Mouse (Mus musculus) MEL (cell line): ENCODE results near the gene Cblb. TPM values are rescaled to one million over a fixed set of nuclear protein-coding genes. Genes with fewer than 3 reads are reported as not detected.

Experiments
- DNase-seq: peaks from one replicate; pipeline ENCODE4 v3.0.0; 2011; ENCODE audit warnings: low read depth, low spot score
- H3K27ac ChIP-seq: 2 replicates; pipeline ENCODE4 v1.5.1; 2012; ENCODE audit warnings: low read depth, mild to moderate bottlenecking, control low read depth, low read length, moderate library complexity; ENCODE audit not compliant: control insufficient read depth
- H3K27me3 ChIP-seq, 2 experiments: fragments of 150-350 bp in 1 of 2; sonication (generic) in 1 of 2; 2 replicates each; pipeline ENCODE4 v1.6.1; 2012; ENCODE audit warnings: low read length in 2 of 2, mild to moderate bottlenecking in 2 of 2, improper control_type of control experiment in 1 of 2, moderate library complexity in 1 of 2; ENCODE audit not compliant: insufficient read depth in 2 of 2, control insufficient read depth in 1 of 2
- H3K36me3 ChIP-seq, 2 experiments: 2 replicates each; pipeline ENCODE4 v1.6.1; 2012 to 2014; ENCODE audit warnings: low read length in 2 of 2, improper control_type of control experiment in 1 of 2, inconsistent platforms in 1 of 2, mild to moderate bottlenecking in 1 of 2; ENCODE audit not compliant: insufficient read depth in 2 of 2, control insufficient read depth in 1 of 2
- H3K4me1 ChIP-seq, 2 experiments: fragments of 150-350 bp in 1 of 2; sonication (generic) in 1 of 2; 2 replicates each; pipeline ENCODE4 v1.6.1; 2012; ENCODE audit warnings: low read length in 2 of 2, improper control_type of control experiment in 1 of 2, mild to moderate bottlenecking in 1 of 2; ENCODE audit not compliant: insufficient read depth in 2 of 2, control insufficient read depth in 1 of 2
- H3K4me3 ChIP-seq, 2 experiments: fragments of 150-350 bp in 1 of 2; sonication (generic) in 1 of 2; 2 replicates each; pipeline ENCODE4 v1.5.1; 2012; ENCODE audit warnings: low read depth in 2 of 2, low read length in 2 of 2, mild to moderate bottlenecking in 2 of 2, moderate library complexity in 2 of 2, control low read depth in 1 of 2, improper control_type of control experiment in 1 of 2; ENCODE audit not compliant: control insufficient read depth in 1 of 2, insufficient read depth in 1 of 2
- H3K79me2 ChIP-seq: 2 replicates; pipeline ENCODE4 v1.6.1; 2012; ENCODE audit warnings: mild to moderate bottlenecking, low read length, moderate library complexity; ENCODE audit not compliant: control insufficient read depth, poor library complexity, insufficient read depth
- H3K9ac ChIP-seq: 2 replicates; pipeline ENCODE4 v1.6.1; 2012; ENCODE audit warnings: low read depth, mild to moderate bottlenecking, control low read depth, low read length, moderate library complexity; ENCODE audit not compliant: control insufficient read depth, poor library complexity, severe bottlenecking
- H3K9me3 ChIP-seq: fragments of 150-350 bp; sonication (generic); replicated peaks from 2 replicates; pipeline ENCODE4 v1.6.1; 2012; ENCODE audit warnings: mild to moderate bottlenecking, low read length, improper control_type of control experiment, moderate library complexity; ENCODE audit not compliant: insufficient read depth
- CHD1 ChIP-seq: IDR thresholded peaks from 2 replicates; pipeline ENCODE4 v1.6.1; 2012; ENCODE audit warnings: low read depth, mild to moderate bottlenecking, inconsistent platforms, low read length, improper control_type of control experiment
- CHD2 ChIP-seq: IDR thresholded peaks from 2 replicates; pipeline ENCODE4 v1.6.1; 2011; ENCODE audit warnings: low read length, improper control_type of control experiment
- E2F4 ChIP-seq: IDR thresholded peaks from 2 replicates; pipeline ENCODE4 v1.6.1; 2011; ENCODE audit warnings: low read depth, low read length, improper control_type of control experiment, borderline replicate concordance
- ELF1 ChIP-seq: IDR thresholded peaks from 2 replicates; pipeline ENCODE4 v1.6.1; 2014; ENCODE audit warnings: low read depth, mild to moderate bottlenecking, inconsistent platforms, low read length, improper control_type of control experiment, moderate library complexity
- EP300 ChIP-seq, 2 experiments: IDR thresholded peaks; 2 replicates each; pipeline ENCODE4 v1.6.1; 2011; ENCODE audit warnings: improper control_type of control experiment in 2 of 2, low read length in 2 of 2, low read depth in 1 of 2, mild to moderate bottlenecking in 1 of 2
- GABPA ChIP-seq: IDR thresholded peaks from 2 replicates; pipeline ENCODE4 v1.6.1; 2012; ENCODE audit warnings: low read depth, mild to moderate bottlenecking, inconsistent platforms, low read length, improper control_type of control experiment, moderate library complexity
- KAT2A ChIP-seq: conservative IDR thresholded peaks from 2 replicates; pipeline ENCODE4 v1.6.1; 2012; ENCODE audit warnings: low read depth, low read length, improper control_type of control experiment, inconsistent platforms
- MEF2A ChIP-seq: IDR thresholded peaks from 2 replicates; pipeline ENCODE4 v1.6.1; 2014; ENCODE audit warnings: low read depth, mild to moderate bottlenecking, inconsistent platforms, low read length, improper control_type of control experiment; ENCODE audit not compliant: poor library complexity, insufficient replicate concordance, severe bottlenecking; ENCODE audit errors: extremely low read depth
- MYB ChIP-seq: IDR thresholded peaks from 2 replicates; pipeline ENCODE4 v1.6.1; 2011; ENCODE audit warnings: mild to moderate bottlenecking, low read depth, low read length, improper control_type of control experiment
- NRF1 ChIP-seq: IDR thresholded peaks from 2 replicates; pipeline ENCODE4 v1.6.1; 2014; ENCODE audit warnings: low read depth, mild to moderate bottlenecking, inconsistent platforms, low read length, improper control_type of control experiment, moderate library complexity; ENCODE audit not compliant: poor library complexity, insufficient read depth, severe bottlenecking
- POLR2A ChIP-seq, 2 experiments: IDR thresholded peaks; 2 replicates each; pipeline ENCODE4 v1.6.1; 2011 to 2012; ENCODE audit warnings: low read length in 2 of 2, mild to moderate bottlenecking in 2 of 2, control low read depth in 1 of 2, improper control_type of control experiment in 1 of 2, low read depth in 1 of 2, moderate library complexity in 1 of 2; ENCODE audit not compliant: control insufficient read depth in 1 of 2, insufficient read depth in 1 of 2, poor library complexity in 1 of 2
- POLR2AphosphoS2 ChIP-seq: IDR thresholded peaks from 2 replicates; pipeline ENCODE4 v1.6.1; 2011; ENCODE audit warnings: low read length, improper control_type of control experiment
- RAD21 ChIP-seq: IDR thresholded peaks from 2 replicates; pipeline ENCODE4 v1.6.1; 2011; ENCODE audit warnings: mild to moderate bottlenecking, low read depth, low read length, improper control_type of control experiment
- RCOR1 ChIP-seq: IDR thresholded peaks from 2 replicates; pipeline ENCODE4 v1.6.1; 2012; ENCODE audit warnings: low read depth, mild to moderate bottlenecking, inconsistent platforms, low read length, improper control_type of control experiment
- SIN3A ChIP-seq: IDR thresholded peaks from 2 replicates; pipeline ENCODE4 v1.6.1; 2012; ENCODE audit warnings: low read length, improper control_type of control experiment, inconsistent platforms
- SMC3 ChIP-seq: IDR thresholded peaks from 2 replicates; pipeline ENCODE4 v1.6.1; 2011; ENCODE audit warnings: low read depth, low read length, improper control_type of control experiment
- TBP ChIP-seq: IDR thresholded peaks from 2 replicates; pipeline ENCODE4 v1.8.0; 2011; ENCODE audit warnings: low read depth, low read length, improper control_type of control experiment
- TCF12 ChIP-seq: IDR thresholded peaks from 2 replicates; pipeline ENCODE4 v1.6.1; 2014; ENCODE audit warnings: low read depth, mild to moderate bottlenecking, inconsistent platforms, low read length, improper control_type of control experiment, moderate library complexity
- UBTF ChIP-seq: IDR thresholded peaks from 2 replicates; pipeline ENCODE4 v1.6.1; 2012; ENCODE audit warnings: low read depth, mild to moderate bottlenecking, inconsistent platforms, low read length, improper control_type of control experiment, moderate library complexity, borderline replicate concordance; ENCODE audit not compliant: insufficient read depth
- ZMIZ1 ChIP-seq: IDR thresholded peaks from 2 replicates; pipeline ENCODE4 v1.6.1; 2012; ENCODE audit warnings: low read depth, mild to moderate bottlenecking, inconsistent platforms, low read length, improper control_type of control experiment, moderate library complexity
- polyA plus RNA-seq, 2 experiments: library from polyadenylated mRNA; stranded (reverse) in 1 of 2; unstranded in 1 of 2; fragments of >175 nt in 1 of 2; fragments of >200 nt in 1 of 2; gene quantifications; 2 replicates each; pipeline versions ENCODE4 v1.2.1 to v1.2.4; 2012; ENCODE audit warnings: low replicate concordance in 2 of 2, low read depth in 1 of 2; ENCODE audit not compliant: insufficient read length in 2 of 2, insufficient read depth in 1 of 2, missing spikeins in 1 of 2
- total RNA-seq: library from RNA; depleted of rRNA; stranded (reverse); fragments of 300-350 nt; gene quantifications from 2 replicates; pipeline ENCODE4 v1.2.3, GENCODE M21; 2012

The Cblb gene
- total and polyA plus RNA-seq, 3 experiments, result 1.5 to 5.7 TPM; not detected in 1

DNA sequence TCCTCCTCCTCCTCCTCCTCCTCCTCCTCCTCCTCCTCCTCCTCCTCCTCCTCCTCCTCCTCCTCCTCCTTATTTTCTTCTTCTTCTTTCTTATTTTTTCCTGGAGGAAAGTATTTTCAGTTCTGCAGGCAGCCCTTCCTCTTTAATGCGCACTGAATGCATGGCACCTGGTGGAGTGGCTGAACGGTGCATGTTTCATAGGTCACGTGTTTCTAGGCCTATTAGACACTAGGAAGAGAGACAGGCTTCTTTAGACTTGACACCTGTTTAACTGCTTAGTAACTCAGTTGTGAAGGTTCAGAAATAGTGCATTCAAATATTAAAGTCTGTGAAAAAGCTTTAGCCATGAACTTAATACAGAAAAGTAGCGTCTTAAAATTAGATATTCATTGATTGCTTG lies 15.4 kb downstream of the Cblb start:
- no peaks in the 10 kb centered on the region for H3K9me3 ChIP-seq
- peaks cover 3 to 8% of the 10 kb centered on the region in 2 experiments; a peak in 3 of 4 replicates for H3K4me1 ChIP-seq
- DNase-seq, result no peak
- no peaks in the 10 kb centered on the region for H3K27me3 ChIP-seq
- no peak overlapping the region for H3K4me3 ChIP-seq
- peaks cover 0 to 8% of the 10 kb centered on the region in 2 experiments; a peak in 2 of 4 replicates for H3K36me3 ChIP-seq
- no peaks in the 10 kb centered on the region; the same call in 1 of the 2 replicates for H3K79me2 ChIP-seq
- TF ChIP-seq POLR2A (IDR thresholded peaks at IDR 0.05; ENCODE audit: control insufficient read depth in 1 of 2, insufficient read depth in 1 of 2, low read depth in 1 of 2, low read length in 2 of 2, poor library complexity in 1 of 2) (no peak), TCF12 (no peak), GABPA (no peak), KAT2A (no peak), ZMIZ1 (no peak), TBP (no peak), ELF1 (no peak), MEF2A (no peak), CHD1 (no peak), CHD2 (no peak), EP300 (IDR thresholded peaks at IDR 0.05; ENCODE audit: low read depth in 1 of 2, low read length in 2 of 2) (no peak), SMC3 (no peak), SIN3A (no peak), POLR2AphosphoS2 (no peak), UBTF (no peak)
- H3K9ac ChIP-seq, result no peak overlapping the region
- H3K27ac ChIP-seq, result no peak overlapping the region

DNA sequence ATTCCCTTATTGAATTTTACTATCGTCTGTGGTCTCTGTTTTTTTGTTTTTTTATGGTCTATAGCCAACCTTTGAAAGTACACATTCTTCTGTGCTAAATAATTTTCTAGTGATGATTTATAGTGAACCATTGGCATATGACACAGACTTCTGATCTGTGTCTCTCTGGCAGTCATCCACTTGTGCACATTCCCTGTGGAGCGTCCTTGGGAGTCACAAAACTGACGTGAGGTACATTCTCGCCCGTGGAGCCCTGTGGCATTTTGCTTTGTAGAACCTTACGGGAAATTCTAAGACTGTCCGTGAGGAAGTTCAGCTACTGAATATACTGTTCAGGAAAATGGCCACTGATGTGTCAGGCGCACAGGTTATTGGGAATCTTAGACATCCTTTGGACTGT lies 20.1 kb downstream of the Cblb start:
- Histone ChIP-seq H3K4me1 (peaks cover 3 to 7% of the 10 kb centered on the region in 2 experiments; a peak in 3 of 4 replicates), H3K27me3 (no peaks in the 10 kb centered on the region), H3K27ac (no peak overlapping the region), H3K36me3 (peaks cover 0 to 3% of the 10 kb centered on the region in 2 experiments; a peak in 2 of 4 replicates), H3K79me2 (no peaks in the 10 kb centered on the region), H3K9ac (no peak overlapping the region), H3K4me3 (no peak overlapping the region), H3K9me3 (no peaks in the 10 kb centered on the region)
- TF ChIP-seq RCOR1, result no peak
- no peak for TF ChIP-seq RAD21
- TF ChIP-seq MYB, result no peak
- no peak for TF ChIP-seq NRF1
- TF ChIP-seq E2F4, result no peak
- no peak for TF ChIP-seq GABPA
- DNase-seq, result no peak
